Mouse (Mus musculus) left cerebral cortex, adult 18-20 months (tissue): ENCODE data around the gene Gucy2d. TPM values are rescaled to one million over a fixed set of nuclear protein-coding genes. Genes with fewer than 3 reads are reported as not detected.

ENCODE experiments used
- DNase-seq, 2 experiments: peaks; one replicate each; pipeline ENCODE4 v3.0.0; 2021 to 2022; ENCODE audit warnings: low spot score in 2 of 2, mixed read lengths in 1 of 2
- total RNA-seq, 2 experiments: library from RNA; stranded (reverse); gene quantifications; 2 replicates each; pipeline ENCODE4 v1.2.3; 2021

Gene Gucy2d
- total RNA-seq, 2 experiments from 2014 or later: not detected

DNA sequence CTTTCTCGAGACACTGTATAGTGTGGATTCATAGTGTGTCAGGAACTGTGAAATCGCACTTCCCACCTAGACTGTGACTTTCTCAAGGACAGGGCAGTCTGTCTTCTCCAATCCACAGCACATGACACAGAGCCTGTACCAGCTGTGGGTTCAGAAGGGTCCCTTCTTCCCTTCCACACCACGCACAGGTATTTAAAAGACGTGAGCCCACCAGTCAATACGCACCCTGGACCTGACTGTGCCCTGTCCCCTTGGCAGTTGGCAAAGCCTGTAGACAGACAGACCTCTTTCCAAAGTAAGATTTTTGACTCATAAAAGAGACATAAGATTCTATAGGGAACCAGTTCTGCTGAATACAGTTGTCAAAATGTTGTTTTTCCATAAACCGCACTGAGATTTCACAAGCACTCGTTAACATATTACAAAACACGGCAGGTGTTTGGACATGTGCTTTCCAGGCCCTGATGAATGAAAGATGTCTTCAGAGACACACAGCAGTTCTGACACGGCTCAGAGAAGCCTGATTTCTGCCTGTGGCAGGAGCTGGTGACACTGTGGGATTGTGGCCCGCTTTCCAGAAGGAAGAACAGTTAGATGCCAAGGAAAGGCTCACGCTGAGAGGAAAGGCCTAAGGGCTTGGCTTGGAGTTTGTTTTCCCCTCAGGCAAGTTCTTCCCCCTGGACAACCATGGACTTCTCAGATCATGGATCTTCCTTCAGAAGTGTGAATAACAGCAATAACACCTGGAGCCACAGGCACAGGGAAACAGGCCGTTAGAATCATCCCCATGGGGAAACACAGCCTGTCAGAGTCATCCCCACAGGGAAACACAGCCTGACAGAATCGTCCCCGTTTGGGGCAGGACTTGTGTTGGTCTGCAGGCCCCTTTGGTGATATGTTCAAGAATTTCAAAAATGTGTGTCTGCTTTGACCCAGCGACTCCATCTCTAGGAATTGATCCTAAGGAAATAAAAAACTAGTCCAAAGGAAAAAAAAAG, 71.0 kb downstream of the Gucy2d start:
- no peak for DNase-seq

DNA sequence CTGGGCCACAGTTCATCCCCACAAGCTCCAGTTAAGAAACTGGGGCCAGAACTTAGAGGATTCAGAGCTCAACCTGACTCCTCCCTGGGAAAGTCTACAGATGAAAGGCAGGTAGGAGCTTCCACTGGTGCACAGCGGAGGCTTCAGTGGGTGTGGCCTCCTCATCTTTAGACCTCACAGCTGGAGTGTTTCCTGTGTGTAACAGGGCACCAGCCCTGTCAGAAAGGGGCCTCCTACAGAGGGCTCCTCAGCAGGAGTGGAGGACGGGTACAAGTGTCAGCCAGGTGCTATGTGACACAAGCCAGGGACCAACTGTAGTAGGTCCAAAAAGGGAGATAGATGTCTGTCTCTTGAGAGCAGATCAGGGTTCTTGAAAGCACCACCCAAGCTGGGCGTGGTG, 73.0 kb downstream of the Gucy2d start:
- DNase-seq: no peak

DNA sequence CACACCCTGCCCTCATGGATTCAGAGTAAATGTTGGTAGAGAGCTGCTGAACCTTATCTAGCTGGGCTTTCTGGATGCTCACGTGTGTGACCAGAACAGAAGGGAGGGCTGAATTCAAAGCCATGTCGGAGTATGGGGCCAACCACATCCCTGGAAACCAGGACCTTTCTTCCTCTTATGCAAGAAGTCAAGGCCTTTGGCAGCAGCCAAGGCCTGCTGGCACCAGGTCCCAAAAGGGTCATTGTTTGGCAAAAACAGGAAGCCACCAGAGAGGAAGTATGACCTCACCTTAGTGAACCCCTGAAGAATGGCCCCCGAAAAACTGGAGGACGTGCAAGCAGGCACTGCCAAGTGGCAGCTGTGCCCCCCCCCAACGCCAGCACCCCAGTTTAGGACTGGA, 82.4 kb downstream of the Gucy2d start:
- no peak for DNase-seq

DNA sequence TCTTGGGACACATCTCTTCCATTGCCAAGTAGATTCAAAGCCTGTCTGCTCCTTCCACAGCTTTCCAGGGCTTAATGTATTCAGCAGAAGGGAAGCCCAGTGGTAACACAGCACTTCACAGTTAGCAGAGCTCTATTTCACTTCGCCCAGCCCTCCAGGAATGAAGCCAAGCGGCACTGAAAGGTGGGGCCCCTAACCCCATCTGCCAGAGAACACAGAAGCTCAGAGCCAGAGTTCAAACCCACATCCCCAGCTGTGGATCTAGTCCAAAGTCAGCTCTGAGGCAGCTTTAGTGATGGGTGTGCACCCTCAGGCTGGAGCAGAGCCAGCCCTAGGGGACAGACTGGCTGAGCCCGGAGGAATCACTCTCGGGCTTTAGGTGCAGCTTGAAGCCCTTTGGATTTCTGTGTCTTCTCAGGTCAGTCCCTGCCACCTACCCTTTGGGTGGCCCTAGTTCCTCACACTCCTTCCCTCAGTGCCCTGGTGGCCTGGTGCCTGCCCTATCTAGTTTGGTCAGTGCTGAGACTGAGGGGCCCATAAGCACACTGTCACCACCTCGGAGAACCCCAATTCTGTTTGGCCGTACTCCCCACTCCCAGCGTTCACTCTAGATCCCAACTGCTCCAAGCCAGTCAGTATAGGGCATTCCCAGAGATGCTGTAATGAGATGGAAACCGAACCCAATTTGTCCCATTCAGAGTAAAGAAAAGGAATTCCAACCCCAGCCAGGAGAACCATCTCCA, 83.0 kb downstream of the Gucy2d start:
- DNase-seq: no peak

DNA sequence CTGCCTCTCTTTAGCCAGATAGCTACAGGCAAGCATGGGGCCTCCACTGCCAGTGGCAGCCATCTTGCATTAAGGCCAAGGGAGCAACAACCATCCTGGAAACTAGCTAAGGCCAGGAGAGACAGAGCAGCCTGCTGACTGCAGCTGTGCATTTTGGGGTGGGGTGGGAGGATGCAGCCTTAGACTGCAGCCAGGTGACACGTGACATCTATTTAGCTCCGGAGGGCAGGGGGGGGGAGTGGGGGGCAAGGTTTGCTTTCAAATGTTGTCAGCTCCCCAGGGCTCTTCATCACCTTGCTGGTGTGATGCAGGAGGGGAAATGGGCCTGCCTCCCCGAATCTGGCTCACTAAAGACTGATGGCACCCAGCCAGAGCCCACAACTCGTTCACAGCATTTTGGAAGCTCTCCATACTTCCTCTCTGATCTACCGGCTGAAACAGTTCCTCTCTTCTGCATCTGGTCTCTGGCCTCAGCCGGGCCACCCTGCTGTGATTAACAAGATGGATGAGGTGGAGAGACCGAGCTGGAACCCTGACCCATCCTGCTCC, 83.7 kb downstream of the Gucy2d start:
- no peak for DNase-seq

DNA sequence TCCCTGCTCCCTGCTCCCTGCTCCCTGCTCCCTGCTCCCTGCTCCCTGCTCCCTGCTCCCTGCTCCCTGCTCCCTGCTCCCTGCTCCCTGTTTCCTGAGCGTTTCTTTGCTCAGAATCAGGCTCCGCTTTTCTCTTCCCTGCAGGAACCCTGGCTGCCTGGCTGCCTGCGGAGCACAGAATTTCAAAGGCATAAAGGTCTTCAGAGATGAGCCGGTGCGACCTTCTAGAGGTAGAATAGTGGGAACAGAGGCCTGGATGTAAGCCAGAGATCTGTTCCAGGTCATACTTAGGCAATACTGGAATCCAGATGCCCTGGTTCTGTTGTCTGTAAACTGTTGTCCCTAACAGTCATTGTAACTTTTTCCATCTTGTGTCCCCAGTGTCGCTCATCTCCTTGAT, 84.2 kb downstream of the Gucy2d start:
- no peak for DNase-seq

DNA sequence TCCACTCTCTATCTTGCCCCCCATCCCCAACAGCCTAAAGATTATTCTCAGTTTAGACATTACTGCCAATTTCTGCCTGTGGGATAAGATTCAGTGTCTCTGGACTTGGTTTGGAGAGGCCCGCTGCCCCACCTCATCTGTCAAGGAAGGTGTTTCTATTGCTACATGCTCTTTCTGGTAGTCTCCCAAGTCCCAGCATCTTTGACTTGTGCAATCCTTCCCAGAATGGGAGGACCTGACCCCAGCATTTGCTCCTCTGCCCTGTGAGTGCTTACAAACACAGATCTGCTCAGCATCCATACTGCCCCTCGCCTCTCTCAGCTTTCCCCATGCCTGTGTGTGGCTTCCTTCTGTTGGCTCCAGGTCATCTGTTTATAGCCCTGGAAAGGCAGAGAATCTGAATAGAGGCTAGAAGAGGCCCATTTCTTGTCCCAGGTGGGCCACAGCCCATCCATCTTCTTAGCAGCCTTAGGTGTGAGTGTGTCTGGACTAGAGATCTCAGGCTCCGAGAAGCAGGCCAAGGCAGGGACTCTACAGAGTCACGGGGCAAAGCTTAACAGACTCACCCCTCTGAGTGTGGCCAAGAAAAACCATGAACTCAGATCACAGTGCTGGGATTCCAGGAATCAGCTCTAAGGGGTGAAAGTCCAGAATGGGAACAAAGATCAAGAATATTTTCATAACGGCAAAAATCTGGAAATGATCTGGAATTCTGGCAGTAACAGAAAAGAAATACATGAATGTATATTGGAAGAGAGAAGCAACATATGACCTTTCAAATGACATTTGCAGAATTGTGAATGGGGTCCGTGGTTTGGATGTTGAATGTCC, 84.9 kb downstream of the Gucy2d start:
- no peak for DNase-seq

Other genes with a start within 250 kb of the Gucy2d start
- under 1 TPM; 0.21 to 0.42 TPM for gene B3gnt6, start 240.9 kb upstream of the Gucy2d start, total RNA-seq
- gene Acer3, start 119.2 kb upstream of the Gucy2d start, total RNA-seq: 10 to 100 TPM; 20.8 to 25.0 TPM
- 1 to 10 TPM; 2.1 to 3.1 TPM for gene Tsku, start 79.1 kb upstream of the Gucy2d start, total RNA-seq
- 1 to 10 TPM; 5.9 to 6.4 TPM for gene Lrrc32, start 48.9 kb downstream of the Gucy2d start, total RNA-seq
- gene Emsy, start 216.4 kb downstream of the Gucy2d start, total RNA-seq: 10 to 100 TPM; 62.8 to 64.8 TPM